Mouse (Mus musculus) adrenal gland, postnatal 14 days (tissue): ENCODE results near the gene 4931414P19Rik. TPM values are rescaled to one million over a fixed set of nuclear protein-coding genes. Genes with fewer than 3 reads are reported as not detected.
"Not testable (repeated sequence)": the region's sequence is repeated elsewhere in the genome, so short reads cannot be mapped to it uniquely, and the experiment has no call there.

ENCODE experiments used
- DNase-seq: peaks from one replicate; pipeline ENCODE4 v3.0.0; 2021; ENCODE audit warnings: mixed read lengths
- total RNA-seq: library from RNA; stranded (reverse); gene quantifications from 2 replicates; pipeline ENCODE4 v1.2.3, GENCODE M21; 2021

4931414P19Rik gene
- total RNA-seq, 1 experiment from 2014 or later: 6.2 TPM

- DNase-seq: no peak
Measured at GRCm38 (mm10) chr14:54628103-54628502, 22.3 kb upstream of the 4931414P19Rik start.

- DNase-seq: no peak
Measured at GRCm38 (mm10) chr14:54624976-54625375, 19.2 kb upstream of the 4931414P19Rik start.

DNA sequence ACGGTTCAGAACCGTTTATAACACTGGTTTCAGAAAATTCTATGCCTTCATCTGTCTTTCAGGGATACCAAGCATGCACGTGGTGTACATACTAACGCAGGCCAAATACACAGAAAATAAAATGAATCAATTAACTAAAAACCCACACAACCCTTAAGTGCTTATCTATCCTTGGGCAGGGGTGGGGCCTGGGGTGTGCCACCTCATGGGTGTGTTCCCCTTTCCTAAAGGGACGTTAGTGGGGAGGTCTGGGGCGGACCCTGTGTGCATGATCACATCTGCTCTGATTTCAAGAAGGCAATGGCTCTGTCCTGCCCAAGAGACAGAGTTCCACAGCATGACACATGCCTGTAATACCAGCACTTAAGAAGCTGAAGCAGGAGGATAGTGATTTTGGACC lies 17.5 kb upstream of the 4931414P19Rik start:
- DNase-seq: no peak

DNA sequence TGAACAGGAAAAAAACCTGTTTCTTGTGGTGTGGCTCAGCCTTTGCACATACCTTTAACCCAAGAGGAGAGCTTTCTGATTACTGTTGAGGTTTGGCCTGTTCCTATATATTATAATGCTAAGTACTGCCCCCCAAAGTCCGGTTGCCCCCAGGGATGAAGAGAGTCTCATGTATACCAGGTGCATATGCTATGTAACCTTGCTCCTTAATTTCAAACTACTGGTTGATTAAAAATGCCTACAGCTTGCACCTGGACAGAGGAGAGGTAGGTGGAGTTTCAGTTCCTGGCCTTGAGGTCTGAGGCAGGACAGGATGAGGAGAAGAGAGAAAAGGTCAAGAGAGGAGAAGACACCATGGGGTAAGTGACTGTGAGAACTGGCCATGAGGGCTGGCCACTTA lies 15.3 kb upstream of the 4931414P19Rik start, which contains the start of gene Psmb11:
Gene Psmb11, plus strand, starts transcription at position 301 of the 400 bp plus-strand sequence.
- no peak for DNase-seq

DNA sequence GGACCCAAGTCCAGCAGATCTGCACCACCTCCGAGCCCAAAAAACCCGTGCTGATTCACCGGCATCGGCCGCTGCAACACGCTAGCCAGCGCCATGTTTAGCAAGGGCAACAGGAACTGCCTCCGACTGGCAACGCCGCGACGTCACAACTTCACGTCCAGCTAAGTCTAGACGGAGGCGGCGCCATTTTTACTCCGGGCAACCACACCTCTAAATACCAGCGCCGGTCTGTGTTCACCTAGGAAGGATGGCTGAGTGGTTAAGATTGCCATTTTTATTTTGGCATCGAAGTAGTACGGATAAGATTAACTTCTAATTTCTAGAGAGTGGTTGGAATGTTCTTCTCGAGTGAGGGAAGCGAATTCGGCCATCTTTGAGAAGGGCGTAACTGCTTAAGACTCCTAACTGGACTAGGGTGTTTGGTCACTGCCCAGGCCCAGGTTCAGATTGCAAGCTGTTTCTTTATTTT lies 12.1 kb upstream of the 4931414P19Rik start, which contains the start of gene Psmb5:
Gene Psmb5, minus strand, starts transcription at position 126 of the 469 bp plus-strand sequence.
- DNase-seq: peak; percentile 91

GRCm38 (mm10) chr14:54617152-54617896 lies 11.5 kb upstream of the 4931414P19Rik start:
- DNase-seq: no peak

- no peak for DNase-seq
Measured at GRCm38 (mm10) chr14:54616226-54616825, 10.5 kb upstream of the 4931414P19Rik start.

DNA sequence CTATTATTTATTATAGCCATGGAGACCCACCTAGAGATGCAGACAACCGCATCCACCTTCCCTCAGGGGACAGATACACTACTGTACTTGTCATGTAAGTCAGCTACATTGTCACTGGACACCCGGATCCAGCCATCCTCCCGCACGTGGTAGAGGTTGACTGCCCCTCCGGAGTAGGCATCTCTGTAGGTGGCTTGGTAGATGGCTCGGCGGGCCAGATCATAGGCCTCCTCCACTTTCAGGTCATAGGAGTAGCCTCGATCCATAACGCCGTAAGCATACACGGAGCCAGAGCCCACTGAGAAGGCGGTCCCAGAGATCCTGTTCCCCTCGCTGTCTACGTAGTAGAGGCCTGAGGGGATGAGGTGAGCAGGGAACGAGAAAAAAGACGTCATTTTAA lies 8.3 kb upstream of the 4931414P19Rik start:
- not testable (repeated sequence) for DNase-seq

- no peak for DNase-seq
Measured at GRCm38 (mm10) chr14:54610648-54611047, 4.9 kb upstream of the 4931414P19Rik start.

DNA sequence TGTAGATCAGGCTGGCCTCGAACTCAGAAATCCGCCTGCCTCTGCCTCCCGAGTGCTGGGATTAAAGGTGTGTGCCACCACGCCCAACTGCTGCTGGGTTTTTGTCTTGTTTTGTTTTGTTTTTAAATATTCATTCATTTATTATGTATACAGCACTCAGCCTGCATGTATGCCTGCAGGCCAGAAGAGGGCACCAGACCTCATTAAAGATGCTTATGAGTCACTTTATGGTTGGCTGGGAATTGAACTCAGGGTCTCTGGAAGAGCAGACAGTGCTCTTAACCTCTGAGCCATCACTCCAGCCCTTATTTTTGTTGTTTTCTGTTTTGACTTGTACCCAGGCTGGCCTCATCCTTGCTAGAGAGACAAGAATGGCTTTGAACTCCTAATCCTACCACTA lies 4.2 kb upstream of the 4931414P19Rik start:
- DNase-seq: peak; percentile 62

DNA sequence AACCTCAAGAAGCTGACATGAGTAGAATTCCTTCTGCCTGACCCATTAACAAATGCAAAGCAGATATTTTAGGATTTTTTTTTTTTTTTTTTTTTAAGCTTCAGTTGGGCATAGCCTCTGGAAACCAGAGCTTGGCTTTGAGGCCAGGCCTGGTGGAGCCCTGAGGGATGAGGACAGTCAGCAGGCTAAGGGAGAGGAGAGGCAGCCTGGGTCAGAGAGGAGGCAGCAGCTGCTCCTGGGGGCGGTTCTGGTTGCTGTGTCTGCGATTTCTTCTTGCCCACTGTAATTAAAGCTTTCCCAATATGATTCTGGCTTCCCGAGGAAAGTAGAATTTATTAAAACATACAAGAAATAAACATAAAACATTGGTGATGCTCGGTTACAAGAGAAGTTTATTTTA lies 3.5 kb upstream of the 4931414P19Rik start:
- DNase-seq: no peak

DNA sequence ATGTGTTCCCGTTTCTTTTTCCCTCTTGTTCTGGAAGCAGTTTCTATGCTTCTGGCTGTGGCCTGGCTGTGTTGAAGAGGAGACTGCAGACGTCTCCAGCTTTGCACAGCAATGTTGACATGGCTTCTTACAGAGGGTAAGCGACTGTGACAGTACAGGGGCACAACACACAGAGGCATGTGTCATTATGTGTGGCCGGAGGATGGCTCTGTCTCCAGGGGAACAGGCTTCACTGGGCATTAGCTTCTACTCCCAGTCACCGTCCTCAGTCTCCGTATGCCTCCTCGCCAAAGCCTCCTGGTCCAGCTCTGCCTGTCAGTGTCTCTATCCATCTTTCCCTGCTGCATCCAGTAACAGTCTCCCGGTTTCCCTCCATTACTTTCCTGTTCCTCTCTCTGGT lies 1.4 kb upstream of the 4931414P19Rik start:
- no peak for DNase-seq

GRCm38 (mm10) chr14:54603686-54604085 lies 2.1 kb downstream of the 4931414P19Rik start:
- DNase-seq: no peak

- DNase-seq: peak; percentile 98
Measured at GRCm38 (mm10) chr14:54603038-54603654, 2.6 kb downstream of the 4931414P19Rik start.

GRCm38 (mm10) chr14:54602613-54603012 lies 3.2 kb downstream of the 4931414P19Rik start:
- no peak for DNase-seq

- DNase-seq: no peak
Measured at GRCm38 (mm10) chr14:54601601-54602000, 4.2 kb downstream of the 4931414P19Rik start.

- no peak for DNase-seq
Measured at GRCm38 (mm10) chr14:54597084-54597483, 8.7 kb downstream of the 4931414P19Rik start.

DNA sequence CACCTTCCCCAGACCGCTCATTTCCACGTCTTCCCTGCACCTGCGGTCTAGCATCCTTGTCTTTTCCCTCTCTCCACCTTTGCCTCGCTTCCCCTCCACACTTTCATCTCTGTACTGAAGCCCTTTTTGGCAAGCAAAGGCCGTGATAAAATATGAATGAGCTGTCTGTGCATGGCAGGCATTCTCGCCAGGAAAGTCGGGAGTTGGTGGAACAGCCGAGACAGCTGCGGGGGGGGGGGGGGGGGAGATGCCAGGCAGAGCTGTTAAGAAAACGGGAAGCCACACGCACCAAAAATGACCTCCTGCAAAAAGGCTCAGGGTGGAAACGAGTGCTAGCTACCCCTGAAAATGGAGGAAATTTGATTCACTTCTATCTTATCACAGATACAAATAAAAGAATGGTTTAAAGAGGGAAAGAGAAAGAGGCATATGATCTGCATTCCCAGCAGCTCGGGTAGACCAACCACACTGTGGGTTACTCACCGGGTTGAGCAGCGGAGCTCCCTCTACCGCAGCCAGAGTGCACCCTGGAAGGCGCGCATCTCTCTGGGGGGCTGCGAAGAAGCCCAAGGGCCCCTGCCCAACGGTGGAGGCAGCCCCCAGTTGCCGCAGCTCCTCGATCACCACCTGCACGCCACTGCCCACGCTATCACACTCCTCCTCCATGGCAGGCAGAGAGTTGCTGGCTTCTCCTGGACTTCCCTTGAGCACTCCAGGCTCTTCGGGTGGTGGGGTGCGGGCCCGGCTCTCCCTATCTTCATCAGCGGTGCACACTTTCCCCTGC lies 11.0 kb downstream of the 4931414P19Rik start:
- no peak for DNase-seq

DNA sequence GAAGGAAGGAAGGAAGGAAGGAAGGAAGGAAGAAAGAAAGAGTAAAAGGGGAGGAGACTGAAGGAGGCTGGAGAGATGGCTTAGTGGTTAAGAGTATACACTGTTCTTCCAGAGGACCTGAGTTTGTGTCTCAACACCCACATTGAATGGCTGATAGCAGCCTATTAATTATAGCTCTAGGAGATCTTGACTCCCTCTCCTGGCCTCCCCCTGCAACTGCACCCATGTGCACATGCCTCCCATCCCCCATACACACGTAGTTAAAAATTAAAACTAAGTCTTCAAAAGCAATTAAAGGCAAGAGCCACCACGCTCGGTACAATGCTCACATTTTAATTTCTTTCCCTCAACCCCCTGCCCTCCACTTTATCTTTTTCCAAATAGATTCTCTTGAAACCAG lies 11.7 kb downstream of the 4931414P19Rik start:
- no peak for DNase-seq

GRCm38 (mm10) chr14:54592319-54592934 lies 13.4 kb downstream of the 4931414P19Rik start:
- DNase-seq: peak; percentile 85

DNA sequence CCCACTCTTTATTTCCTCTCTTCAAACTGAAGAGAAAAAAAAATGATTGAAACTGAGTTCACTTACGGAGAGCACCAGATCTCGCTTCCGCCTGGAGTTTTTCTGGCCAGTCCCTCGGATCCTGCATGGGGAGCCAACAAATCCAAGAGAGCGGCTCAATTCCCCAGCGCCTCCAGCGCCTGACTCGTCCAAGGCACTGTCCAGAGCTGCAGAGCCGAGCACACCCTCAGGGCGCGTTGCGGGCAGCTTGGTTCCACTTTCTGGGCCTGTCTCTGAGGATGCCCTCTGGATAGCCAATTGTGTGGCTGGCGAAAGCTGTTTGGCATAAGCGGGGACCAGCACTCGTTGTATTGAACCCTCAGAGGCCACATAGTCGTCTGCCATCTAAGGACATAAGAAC lies 14.7 kb downstream of the 4931414P19Rik start:
- no peak for DNase-seq
